Mouse (Mus musculus) limb, embryonic 11.5 days (tissue): ENCODE data around the gene Ppfia1. TPM values are rescaled to one million over a fixed set of nuclear protein-coding genes. Genes with fewer than 3 reads are reported as not detected.

Experiments used
- ATAC-seq: fragments of 200-750 bp; cut with Nextera tagmentation; 2 replicates; pipeline ENCODE4 v1.8.0; 2017; ENCODE audit warnings: low read depth; ENCODE audit not compliant: insufficient number of reproducible peaks, low FRiP score, low TSS enrichment
- DNase-seq: peaks from one replicate; pipeline ENCODE4 v3.0.0-alpha.2; 2015; ENCODE audit warnings: low spot score
- H3K27ac ChIP-seq: fragments of 300-500 bp; sonication (generic); replicated peaks from 2 replicates; pipeline ENCODE4 v1.5.1; 2014; ENCODE audit warnings: low read depth, mild to moderate bottlenecking, low read length
- H3K27me3 ChIP-seq: fragments of 300-500 bp; sonication (generic); 2 replicates; pipeline ENCODE4 v1.6.1; 2014; ENCODE audit warnings: mild to moderate bottlenecking, low read length, mixed read lengths; ENCODE audit not compliant: control insufficient read depth, insufficient read depth
- H3K36me3 ChIP-seq: fragments of 300-500 bp; sonication (generic); 2 replicates; pipeline ENCODE4 v1.6.1; 2014; ENCODE audit warnings: mild to moderate bottlenecking, low read length, moderate library complexity, mixed read lengths; ENCODE audit not compliant: control insufficient read depth, insufficient read depth
- H3K4me1 ChIP-seq: fragments of 300-500 bp; sonication (generic); 2 replicates; pipeline ENCODE4 v1.6.1; 2014; ENCODE audit warnings: low read length, mixed read lengths; ENCODE audit not compliant: control insufficient read depth, insufficient read depth
- H3K4me2 ChIP-seq: fragments of 300-500 bp; sonication (generic); 2 replicates; pipeline ENCODE4 v1.6.1; 2014; ENCODE audit warnings: low read depth, mild to moderate bottlenecking, moderate library complexity; ENCODE audit not compliant: severe bottlenecking
- H3K4me3 ChIP-seq: fragments of 300-500 bp; sonication (generic); 2 replicates; pipeline ENCODE4 v1.5.1; 2014; ENCODE audit warnings: low read depth, low read length
- H3K9ac ChIP-seq: fragments of 300-500 bp; sonication (generic); 2 replicates; pipeline ENCODE4 v1.6.1; 2014; ENCODE audit warnings: mild to moderate bottlenecking, low read length
- H3K9me3 ChIP-seq: fragments of 300-500 bp; sonication (generic); 2 replicates; pipeline ENCODE4 v1.6.1; 2016; ENCODE audit warnings: low read length; ENCODE audit not compliant: control insufficient read depth
- WGBS: fragments of 180-500 bp; shearing (Covaris S2); extraction: QIAGEN DNeasy Blood & Tissue Kit; methylation state at CpG from one replicate; pipeline ENCODE4 v1.1.7; 2014; 5-methylcytosine and 5-hydroxymethylcytosine counted together
- polyA plus RNA-seq: library from polyadenylated mRNA; unstranded; fragments of >200 nt; fragmentation: Nextera tagmentation; extraction: Ambion mirVana; gene quantifications from 2 replicates; pipeline ENCODE4 v1.2.1, GENCODE M21; 2014

Gene Ppfia1
- polyA plus RNA-seq, 1 experiment from 2014 or later, result 47.9 TPM

GRCm38 (mm10) chr7:144470545-144471059 lies 82.9 kb downstream of the Ppfia1 start, which contains the start of gene Cttn:
Gene Cttn, minus strand, starts transcription at chr7:144471009.
- Histone ChIP-seq H3K4me3 (peak within 1 kb of the TSS; percentile 95), H3K9ac (peak within 1 kb of the TSS; percentile 90), H3K4me2 (peak within 1 kb of the TSS; percentile 66), H3K4me1 (peaks cover 9% of the 10 kb centered on the region; the same call in 1 of the 2 replicates), H3K9me3 (no peaks in the 10 kb centered on the region), H3K27me3 (no peaks in the 10 kb centered on the region), H3K27ac (0 out of 2 replicates have a peak within 1 kb of the TSS, but pooled peaks have one; percentile 36), H3K36me3 (no peaks in the 10 kb centered on the region; the same call in 1 of the 2 replicates)
- peak; percentile 88 for ATAC-seq
- WGBS, result under 1% methylated on average over 29 of the region's 30 CpGs
- DNase-seq, result peak; percentile 93

DNA sequence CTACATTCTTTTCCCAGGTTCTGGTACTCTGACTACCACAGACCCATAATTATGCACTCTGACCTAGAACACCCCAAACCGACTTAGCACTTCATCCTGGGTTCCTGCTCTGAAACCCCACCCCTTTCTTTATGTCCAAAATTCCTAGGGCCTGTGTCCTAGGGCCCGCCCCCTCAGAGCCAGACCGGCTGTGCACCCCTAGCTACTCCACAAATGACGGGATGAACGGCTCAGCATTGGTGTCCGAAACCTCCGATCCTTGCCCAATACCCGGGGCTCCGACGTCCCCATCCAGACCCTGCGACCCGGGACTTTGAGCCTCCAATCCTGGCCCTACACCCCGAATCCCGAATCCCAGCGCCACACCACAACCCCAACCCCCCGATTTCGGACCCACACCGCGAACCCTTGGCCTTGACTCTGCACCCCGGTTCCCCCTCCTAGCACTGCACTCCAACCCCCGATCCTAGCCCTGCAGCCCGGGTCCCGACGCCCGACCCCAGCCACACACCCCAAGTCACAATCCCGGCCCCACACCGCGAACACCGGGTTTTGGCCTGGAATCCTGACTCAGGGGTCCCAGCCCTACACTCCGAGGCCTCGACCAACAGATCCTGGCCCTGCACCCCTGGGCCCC lies 83.5 kb downstream of the Ppfia1 start:
- Histone ChIP-seq H3K9me3 (no peaks in the 10 kb centered on the region), H3K27me3 (no peaks in the 10 kb centered on the region), H3K4me3 (peak overlapping the region; percentile 95), H3K36me3 (peaks cover 2% of the 10 kb centered on the region; the same call in 1 of the 2 replicates), H3K9ac (peak overlapping the region; percentile 90), H3K4me1 (peaks cover 9% of the 10 kb centered on the region; the same call in 1 of the 2 replicates), H3K4me2 (peak overlapping the region; percentile 66), H3K27ac (0 out of 2 replicates have a peak overlapping the region, but pooled peaks have one; percentile 36)
- 2% methylated on average over 31 of the region's 31 CpGs for WGBS
- peak; percentile 23; the same call in 1 of the 2 replicates for ATAC-seq
- DNase-seq, result no peak

- DNase-seq, result no peak
- 28% methylated on average over 4 of the region's 4 CpGs for WGBS
- no peak overlapping the region for H3K27ac ChIP-seq
- no peaks in the 10 kb centered on the region for H3K9me3 ChIP-seq
- 0 out of 2 replicates have a peak overlapping the region, but pooled peaks have one; percentile 17 for H3K9ac ChIP-seq
- peak overlapping the region; percentile 66 for H3K4me2 ChIP-seq
- H3K36me3 ChIP-seq, result peaks cover 2% of the 10 kb centered on the region; the same call in 1 of the 2 replicates
- H3K27me3 ChIP-seq, result no peaks in the 10 kb centered on the region
- H3K4me1 ChIP-seq, result peaks cover 9% of the 10 kb centered on the region; the same call in 1 of the 2 replicates
- H3K4me3 ChIP-seq, result peak overlapping the region; percentile 95
- ATAC-seq, result no peak
Observed at GRCm38 (mm10) chr7:144469181-144469641, 84.3 kb downstream of the Ppfia1 start.

DNA sequence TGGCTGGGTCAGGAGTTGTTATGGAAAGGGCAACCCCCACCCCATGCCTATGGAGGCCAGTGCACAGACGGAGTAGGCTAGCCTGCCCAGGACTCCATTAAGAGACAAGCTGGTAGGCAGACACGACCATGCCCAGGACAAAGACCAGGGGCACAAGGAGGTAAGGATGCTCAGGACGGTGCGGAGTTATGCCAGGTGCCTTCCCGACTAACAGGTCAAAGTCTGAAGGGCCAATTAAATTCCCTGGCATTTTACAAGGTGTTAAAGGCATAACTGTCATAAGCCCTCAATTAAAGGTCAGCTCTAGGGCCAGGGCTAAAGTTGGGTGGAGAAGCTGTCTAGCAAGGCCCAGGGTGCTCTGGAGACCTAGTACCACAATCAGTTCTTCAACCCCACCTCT lies 84.8 kb downstream of the Ppfia1 start:
- Histone ChIP-seq H3K9me3 (no peaks in the 10 kb centered on the region), H3K27me3 (no peaks in the 10 kb centered on the region), H3K9ac (no peak overlapping the region), H3K4me3 (no peak overlapping the region), H3K36me3 (peaks cover 2% of the 10 kb centered on the region; the same call in 1 of the 2 replicates), H3K4me2 (no peak overlapping the region), H3K4me1 (peaks cover 9% of the 10 kb centered on the region; the same call in 1 of the 2 replicates), H3K27ac (no peak overlapping the region)
- DNase-seq (no peak), ATAC-seq (no peak)
- 75% methylated on average over 5 of the region's 5 CpGs for WGBS

DNA sequence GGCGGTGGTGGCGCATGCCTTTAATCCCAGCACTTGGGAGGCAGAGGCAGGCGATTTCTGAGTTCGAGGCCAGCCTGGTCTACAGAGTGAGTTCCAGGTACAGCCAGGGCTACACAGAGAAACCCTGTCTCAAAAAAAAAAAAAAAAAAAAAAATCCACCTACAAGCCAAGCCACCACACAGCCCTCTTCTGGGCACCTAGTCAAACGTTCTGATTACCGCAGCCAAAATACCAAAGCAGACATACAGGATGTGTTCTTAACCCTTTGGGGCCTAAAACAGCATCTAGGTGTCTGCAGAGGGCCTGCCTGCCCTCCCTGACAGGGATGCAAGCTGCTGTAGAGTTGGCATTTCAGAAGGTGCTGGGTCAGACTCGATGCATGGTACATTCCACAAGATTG lies 91.0 kb downstream of the Ppfia1 start:
- Histone ChIP-seq H3K4me2 (no peak overlapping the region), H3K4me1 (no peaks in the 10 kb centered on the region), H3K4me3 (no peak overlapping the region), H3K9ac (no peak overlapping the region), H3K36me3 (peaks cover 42% of the 10 kb centered on the region), H3K27me3 (no peaks in the 10 kb centered on the region), H3K9me3 (no peaks in the 10 kb centered on the region), H3K27ac (no peak overlapping the region)
- DNase-seq (no peak), ATAC-seq (no peak)
- 91% methylated on average over 7 of the region's 7 CpGs for WGBS

- 91% methylated on average over 6 of the region's 6 CpGs for WGBS
- Histone ChIP-seq H3K4me1 (peaks cover 2% of the 10 kb centered on the region; the same call in 1 of the 2 replicates), H3K4me3 (no peak overlapping the region), H3K27ac (no peak overlapping the region), H3K9me3 (no peaks in the 10 kb centered on the region), H3K27me3 (no peaks in the 10 kb centered on the region), H3K9ac (no peak overlapping the region), H3K36me3 (peaks cover 51% of the 10 kb centered on the region), H3K4me2 (no peak overlapping the region)
- ATAC-seq, result no peak
- no peak for DNase-seq
Observed at GRCm38 (mm10) chr7:144461246-144461902, 92.2 kb downstream of the Ppfia1 start.

DNA sequence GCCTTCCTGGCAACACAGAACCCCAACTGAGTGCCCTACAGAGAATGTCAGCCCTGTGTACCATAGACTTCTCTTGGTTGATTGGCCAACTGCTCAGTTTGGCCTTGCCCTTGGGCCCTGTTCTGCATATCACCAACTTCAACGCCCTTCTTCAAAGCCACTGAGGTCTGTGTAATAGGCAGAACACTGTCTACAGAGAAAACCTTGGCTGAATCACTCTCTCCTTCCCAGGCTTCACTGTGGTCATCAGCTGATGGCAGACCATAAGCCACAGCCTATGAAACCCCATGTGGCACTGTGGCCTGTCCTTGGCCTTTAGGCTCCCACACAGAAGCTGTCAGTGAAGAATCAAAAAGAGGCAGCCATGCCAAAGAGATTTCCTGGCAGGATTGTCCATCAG lies 94.6 kb downstream of the Ppfia1 start:
- Histone ChIP-seq H3K9ac (no peak overlapping the region), H3K36me3 (peaks cover 69% of the 10 kb centered on the region), H3K9me3 (no peaks in the 10 kb centered on the region), H3K27ac (no peak overlapping the region), H3K4me2 (no peak overlapping the region), H3K4me3 (no peak overlapping the region), H3K4me1 (peaks cover 2% of the 10 kb centered on the region; the same call in 1 of the 2 replicates), H3K27me3 (no peaks in the 10 kb centered on the region)
- WGBS, result 89% methylated on average over 1 of the region's 1 CpGs
- ATAC-seq (no peak), DNase-seq (no peak)

DNA sequence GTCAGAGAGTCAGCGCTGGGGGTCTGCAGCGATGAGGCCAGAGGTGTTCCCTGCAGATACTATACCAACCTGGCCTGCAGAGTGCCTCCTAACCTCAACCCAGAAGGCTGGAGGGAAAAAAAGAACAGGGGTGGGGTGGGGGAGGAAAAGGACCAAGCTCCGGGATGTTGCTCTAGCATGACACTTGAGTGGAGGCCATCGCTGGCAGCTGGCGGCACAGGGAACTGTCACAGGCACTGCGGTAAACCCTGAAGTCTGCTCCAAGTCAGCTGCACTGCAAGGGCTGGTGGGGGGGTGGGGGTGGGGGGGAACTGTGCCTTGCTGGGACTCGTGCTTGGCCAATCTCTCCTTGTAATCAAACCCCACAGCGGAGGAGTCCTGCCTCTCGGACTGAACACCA lies 102.9 kb downstream of the Ppfia1 start:
- Histone ChIP-seq H3K4me1 (no peaks in the 10 kb centered on the region), H3K9me3 (no peaks in the 10 kb centered on the region), H3K9ac (no peak overlapping the region), H3K4me2 (no peak overlapping the region), H3K4me3 (no peak overlapping the region), H3K27me3 (no peaks in the 10 kb centered on the region), H3K36me3 (peaks cover 39% of the 10 kb centered on the region), H3K27ac (no peak overlapping the region)
- ATAC-seq (no peak), DNase-seq (no peak)
- WGBS, result 90% methylated on average over 9 of the region's 9 CpGs
